ENCODE assay signal across 16 mouse cellular contexts in genomic region chr1:73036536-73036935, GRCm38 (mm10). TPM values are rescaled to one million over a fixed set of nuclear protein-coding genes. Genes with fewer than 3 reads are reported as not detected.
DNase-seq lines count a peak whose midpoint lies in the region; ATAC-seq and TF ChIP-seq lines count a peak whose summit lies in the region.
"Had no signal": no experiment of that assay in that cellular context is flagged by ENCODE, and none has a peak within 500 bp of the region (broad histone marks: within the 10 kb centered on the region; RNA-seq: fewer than 3 reads in every experiment).

No protein-coding gene starts in this region.

- H3K4me3 ChIP-seq in heart, embryonic 10.5 days, result no peak overlapping the region
- H3K4me3 ChIP-seq in G1E (ENCODE audit: low read depth, low read length), result peak overlapping the region; percentile 28; the same call in 1 of the 2 replicates
- H3K4me3 ChIP-seq in layer of hippocampus, adult 2 months, result no peak overlapping the region
- H3K4me3 ChIP-seq: embryonic facial prominence, embryonic 15.5 days had no signal

- no peaks in the 10 kb centered on the region for H3K36me3 ChIP-seq in heart, embryonic 10.5 days
- H3K36me3 ChIP-seq in G1E (replicated peaks), result no peaks in the 10 kb centered on the region
- H3K36me3 ChIP-seq: embryonic facial prominence, embryonic 15.5 days had no signal

- no peaks in the 10 kb centered on the region for H3K27me3 ChIP-seq in heart, embryonic 10.5 days (ENCODE audit: insufficient read depth, poor library complexity, severe bottlenecking)
- no peaks in the 10 kb centered on the region for H3K27me3 ChIP-seq in G1E (ENCODE audit: insufficient read depth, low read length)
- H3K27me3 ChIP-seq: embryonic facial prominence, embryonic 15.5 days had no signal

- H3K9me3 ChIP-seq in heart, embryonic 10.5 days, result no peaks in the 10 kb centered on the region
- no peaks in the 10 kb centered on the region for H3K9me3 ChIP-seq in G1E (replicated peaks)
- H3K9me3 ChIP-seq: embryonic facial prominence, embryonic 15.5 days had no signal

- H3K27ac ChIP-seq in heart, embryonic 10.5 days, result peak overlapping the region; percentile 88
- no peak overlapping the region for H3K27ac ChIP-seq in layer of hippocampus, adult 2 months
- H3K27ac ChIP-seq: embryonic facial prominence, embryonic 15.5 days had no signal

- peaks cover 50% of the 10 kb centered on the region for H3K4me1 ChIP-seq in heart, embryonic 10.5 days
- peaks cover 79% of the 10 kb centered on the region for H3K4me1 ChIP-seq in G1E (ENCODE audit: insufficient read depth, low read depth, low read length)

- peak; percentile 92 for DNase-seq in heart, embryonic 10.5 days (ENCODE audit: low spot score)
- DNase-seq in heart, adult 8-10 months (ENCODE audit: low spot score), result no peak
- DNase-seq in G1E (ENCODE audit: low spot score) (peak; percentile 57), liver (peak; percentile 91)
- DNase-seq in c-Kit-positive CD71-positive TER-119-negative erythroid progenitor cells, embryonic 14.5 days (ENCODE audit: low read depth), result peak; percentile 90
- no peak for DNase-seq in adrenal gland, postnatal 36 days
- no peak for DNase-seq in T-cell, adult 2 months (ENCODE audit: low spot score)
- no peak for DNase-seq in layer of hippocampus, adult 2 months (ENCODE audit: low spot score in 2 of 2)
- DNase-seq: adrenal gland, postnatal 25 days; cerebellum, adult 9-10 months; heart, postnatal 10 days; lung, embryonic 14.5 days; spleen, adult 18-20 months had no signal

- ATAC-seq in G1E (ENCODE audit: extremely low read depth, insufficient number of reproducible peaks, low FRiP score, poor library complexity, severe bottlenecking), result peak; percentile 10; the same call in 1 of the 2 replicates

- WGBS in heart, embryonic 10.5 days, result 65% methylated on average over 3 of the region's 3 CpGs

- TF ChIP-seq CTCF in G1E (IDR thresholded peaks at IDR 0.05; ENCODE audit: low read depth, low read length), result no peak
- TF ChIP-seq CTCF in layer of hippocampus, adult 2 months (conservative IDR thresholded peaks at IDR 0.05), result no peak

RNA-seq across cellular contexts. Expression of gene Tnp1, which starts 20.8 kb away (rescaled TPM):
- polyA plus RNA-seq in heart, embryonic 10.5 days (2016; fragmentation: Nextera tagmentation; extraction: Ambion mirVana), result not detected in 2 replicates
- not detected for total RNA-seq in heart, adult 8-10 months (2022)
- total RNA-seq in G1E (2014; fragmentation: Nextera tagmentation), result not detected in 2 replicates
- not detected in 2 replicates for total RNA-seq in G1E (2017)
- polyA plus RNA-seq in G1E (2012), result not detected in 2 replicates
- not detected for total RNA-seq in adrenal gland, postnatal 36 days (2021)
- total RNA-seq in layer of hippocampus, adult 2 months (2021), result not detected
- total RNA-seq: adrenal gland, postnatal 25 days; heart, postnatal 10 days; left cerebral cortex, adult 8-10 months had no signal
- polyA plus RNA-seq: embryonic facial prominence, embryonic 15.5 days; large intestine, adult 2 months; lung, embryonic 14.5 days had no signal

Comparison
In these comparisons a context has a peak if more than half of its experiments do, and no peak if none do; other contexts are left out.
1. DNase-seq: peak in heart, embryonic 10.5 days (single experiment), G1E (single experiment), c-Kit-positive CD71-positive TER-119-negative erythroid progenitor cells, embryonic 14.5 days (single experiment) and liver (single experiment); none in heart, adult 8-10 months (single experiment), adrenal gland, postnatal 36 days (0 of 2), T-cell, adult 2 months (single experiment) and layer of hippocampus, adult 2 months (0 of 2).